Mouse (Mus musculus): ENCODE results near the gene Zfp566.
"Not testable (repeated sequence)": the region's sequence is repeated elsewhere in the genome, so short reads cannot be mapped to it uniquely, and the experiment has no call there.

The Zfp566 gene

GRCm38 (mm10) chr7:30090092-30090969, at the start of gene Zfp566, which contains the start of gene Gm26920:
Gene Zfp566 (minus strand): TSS chr7:30090527.
Gene Gm26920 (minus strand): TSS chr7:30090410.
- DNase-seq = peak; percentile 95 to 97

- DNase-seq = peak in 1 of 2 experiments; percentile 18
Observed at GRCm38 (mm10) chr7:30136826-30137225, 46.5 kb upstream of the Zfp566 start.

- DNase-seq = no peak
Observed at GRCm38 (mm10) chr7:30132396-30132795, 42.1 kb upstream of the Zfp566 start.

GRCm38 (mm10) chr7:30129900-30130299, 39.6 kb upstream of the Zfp566 start:
- no peak for DNase-seq

GRCm38 (mm10) chr7:30122188-30122530, 31.8 kb upstream of the Zfp566 start:
- no peak for DNase-seq

GRCm38 (mm10) chr7:30121308-30122187, 31.2 kb upstream of the Zfp566 start, which contains the start of gene Zfp382:
Gene Zfp382 (plus strand): TSS chr7:30121942.
- DNase-seq = peak; percentile 94 to 96

GRCm38 (mm10) chr7:30117935-30118334, 27.6 kb upstream of the Zfp566 start:
- not testable (repeated sequence) for DNase-seq

- DNase-seq = no peak
Observed at GRCm38 (mm10) chr7:30116076-30116475, 25.7 kb upstream of the Zfp566 start.

GRCm38 (mm10) chr7:30099297-30099696, 9.0 kb upstream of the Zfp566 start:
- DNase-seq = peak; percentile 77 to 80

GRCm38 (mm10) chr7:30095551-30096125, 5.3 kb upstream of the Zfp566 start:
- DNase-seq = no peak

- DNase-seq = peak; percentile 91 to 92
Observed at GRCm38 (mm10) chr7:30094646-30095429, 4.5 kb upstream of the Zfp566 start, which contains the start of gene Zfp260. Gene Zfp260 (plus strand): TSS chr7:30094777.

- peak in 1 of 2 experiments; percentile 23 for DNase-seq
Observed at GRCm38 (mm10) chr7:30093918-30094415, 3.6 kb upstream of the Zfp566 start.

- no peak for DNase-seq
Observed at GRCm38 (mm10) chr7:30092666-30093065, 2.3 kb upstream of the Zfp566 start.

GRCm38 (mm10) chr7:30090970-30091585, 751 bp upstream of the Zfp566 start:
- DNase-seq = no peak

GRCm38 (mm10) chr7:30089405-30089804, 922 bp downstream of the Zfp566 start:
- DNase-seq = no peak

- DNase-seq = no peak
Observed at GRCm38 (mm10) chr7:30086524-30086923, 3.8 kb downstream of the Zfp566 start.

GRCm38 (mm10) chr7:30072146-30073028, 17.9 kb downstream of the Zfp566 start, which contains the start of gene Zfp82:
Gene Zfp82 (minus strand): TSS chr7:30072900.
- peak; percentile 89 to 91 for DNase-seq

- no peak for DNase-seq
Observed at GRCm38 (mm10) chr7:30064622-30065021, 25.7 kb downstream of the Zfp566 start.

GRCm38 (mm10) chr7:30062478-30062877, 27.8 kb downstream of the Zfp566 start:
- DNase-seq = peak in 1 of 2 experiments; percentile 14

GRCm38 (mm10) chr7:30060341-30060740, 30.0 kb downstream of the Zfp566 start:
- DNase-seq = no peak

Measured in cerebellum, adult 18-20 months (tissue).